ENCODE assay signal across 8 mouse cellular contexts in genomic region chr10:127188079-127188453, GRCm38 (mm10). TPM values are rescaled to one million over a fixed set of nuclear protein-coding genes. Genes with fewer than 3 reads are reported as not detected.
DNase-seq lines count a peak whose midpoint lies in the region; ATAC-seq lines count a peak whose summit lies in the region.

No protein-coding gene starts in this region.

- WGBS in kidney, embryonic 16.5 days, result 3% methylated on average over 16 of the region's 21 CpGs
- 1% methylated on average over 19 of the region's 21 CpGs for WGBS in embryonic facial prominence, embryonic 13.5 days
- 2% methylated on average over 14 of the region's 21 CpGs for WGBS in intestine, embryonic 16.5 days
- WGBS in neural tube, embryonic 14.5 days, result under 1% methylated on average over 16 of the region's 21 CpGs

- ATAC-seq in kidney, embryonic 16.5 days (ENCODE audit: low FRiP score, low TSS enrichment), result no peak
- ATAC-seq in embryonic facial prominence, embryonic 13.5 days (ENCODE audit: insufficient number of reproducible peaks, insufficient read depth, low FRiP score, low TSS enrichment, low read depth), result no peak
- 0 out of 2 replicates have a peak, but pooled peaks have one; percentile 0 for ATAC-seq in intestine, embryonic 16.5 days
- peak; percentile 4; the same call in 1 of the 2 replicates for ATAC-seq in neural tube, embryonic 14.5 days (ENCODE audit: low read depth)

- peak overlapping the region; percentile 80 for H3K9ac ChIP-seq in kidney, embryonic 16.5 days (replicated peaks; ENCODE audit: low read length)
- peak overlapping the region; percentile 86 for H3K9ac ChIP-seq in embryonic facial prominence, embryonic 13.5 days
- peak overlapping the region; percentile 75 for H3K9ac ChIP-seq in intestine, embryonic 16.5 days (ENCODE audit: low read depth, low read length)
- H3K9ac ChIP-seq in neural tube, embryonic 14.5 days (replicated peaks; ENCODE audit: low read depth, low read length), result peak overlapping the region; percentile 69

- H3K36me3 ChIP-seq in kidney, embryonic 16.5 days (ENCODE audit: insufficient read depth, low read length), result peaks cover 19% of the 10 kb centered on the region
- H3K36me3 ChIP-seq in embryonic facial prominence, embryonic 13.5 days, result peaks cover 58% of the 10 kb centered on the region
- peaks cover 10% of the 10 kb centered on the region; the same call in 1 of the 2 replicates for H3K36me3 ChIP-seq in intestine, embryonic 16.5 days (ENCODE audit: control insufficient read depth, insufficient read depth, low read length)
- peaks cover 11% of the 10 kb centered on the region; the same call in 1 of the 2 replicates for H3K36me3 ChIP-seq in neural tube, embryonic 14.5 days (ENCODE audit: control insufficient read depth, insufficient read depth, low read length)

- peak overlapping the region; percentile 93 for H3K27ac ChIP-seq in kidney, embryonic 16.5 days (ENCODE audit: low read length)
- H3K27ac ChIP-seq in embryonic facial prominence, embryonic 13.5 days, result peak overlapping the region; percentile 98
- peak overlapping the region; percentile 89 for H3K27ac ChIP-seq in intestine, embryonic 16.5 days (ENCODE audit: low read length)
- H3K27ac ChIP-seq in neural tube, embryonic 14.5 days (ENCODE audit: low read depth, low read length), result peak overlapping the region; percentile 60

- H3K4me2 ChIP-seq in kidney, embryonic 16.5 days (replicated peaks; ENCODE audit: low read depth, low read length), result peak overlapping the region; percentile 96
- peak overlapping the region; percentile 94 for H3K4me2 ChIP-seq in embryonic facial prominence, embryonic 13.5 days
- H3K4me2 ChIP-seq in intestine, embryonic 16.5 days (ENCODE audit: low read depth, low read length), result peak overlapping the region; percentile 72
- H3K4me2 ChIP-seq in neural tube, embryonic 14.5 days (ENCODE audit: low read depth, low read length), result peak overlapping the region; percentile 85

- no peaks in the 10 kb centered on the region for H3K9me3 ChIP-seq in kidney, embryonic 16.5 days (ENCODE audit: low read length)
- H3K9me3 ChIP-seq in embryonic facial prominence, embryonic 13.5 days, result no peaks in the 10 kb centered on the region
- H3K9me3 ChIP-seq in intestine, embryonic 16.5 days (ENCODE audit: control insufficient read depth, low read length), result 0 out of 2 replicates have a peak, but pooled peaks cover 4% of the 10 kb centered on the region
- H3K9me3 ChIP-seq in neural tube, embryonic 14.5 days (ENCODE audit: control insufficient read depth, low read length), result no peaks in the 10 kb centered on the region

- peaks cover 2% of the 10 kb centered on the region; the same call in 1 of the 2 replicates for H3K27me3 ChIP-seq in kidney, embryonic 16.5 days (ENCODE audit: insufficient read depth, low read length)
- no peaks in the 10 kb centered on the region for H3K27me3 ChIP-seq in embryonic facial prominence, embryonic 13.5 days
- H3K27me3 ChIP-seq in intestine, embryonic 16.5 days (replicated peaks; ENCODE audit: control insufficient read depth, insufficient read depth, low read length), result 0 out of 2 replicates have a peak, but pooled peaks cover 7% of the 10 kb centered on the region
- no peaks in the 10 kb centered on the region for H3K27me3 ChIP-seq in neural tube, embryonic 14.5 days (ENCODE audit: control insufficient read depth, insufficient read depth, low read length)

- H3K4me3 ChIP-seq in kidney, embryonic 16.5 days (ENCODE audit: low read length), result peak overlapping the region; percentile 69
- H3K4me3 ChIP-seq in embryonic facial prominence, embryonic 13.5 days, result peak overlapping the region; percentile 79
- peak overlapping the region; percentile 65 for H3K4me3 ChIP-seq in intestine, embryonic 16.5 days (ENCODE audit: low read length)
- peak overlapping the region; percentile 45 for H3K4me3 ChIP-seq in neural tube, embryonic 14.5 days (ENCODE audit: low read depth, low read length)

- DNase-seq in kidney, adult 18-20 months, result no peak
- DNase-seq in frontal cortex, adult 2 months (ENCODE audit: extremely low spot score in 1 of 2, low spot score in 1 of 2), result no peak
- DNase-seq in adrenal gland, adult 18-20 months (ENCODE audit: low spot score in 2 of 2), result no peak
- DNase-seq in urinary bladder, postnatal 36 days (ENCODE audit: low spot score in 2 of 2), result no peak

- peaks cover 40% of the 10 kb centered on the region for H3K4me1 ChIP-seq in kidney, embryonic 16.5 days (ENCODE audit: insufficient read depth, low read length)
- H3K4me1 ChIP-seq in embryonic facial prominence, embryonic 13.5 days, result peaks cover 60% of the 10 kb centered on the region
- peaks cover 32% of the 10 kb centered on the region for H3K4me1 ChIP-seq in intestine, embryonic 16.5 days (ENCODE audit: control insufficient read depth, insufficient read depth, low read length)
- H3K4me1 ChIP-seq in neural tube, embryonic 14.5 days (ENCODE audit: control insufficient read depth, insufficient read depth, low read length), result peaks cover 29% of the 10 kb centered on the region

RNA-seq across cellular contexts. Expression of gene Arhgef25, which starts 1.8 kb away (rescaled TPM):
- polyA plus RNA-seq in kidney, embryonic 16.5 days (2015; fragmentation: Nextera tagmentation; extraction: Ambion mirVana), result 47.8 and 53.8 TPM in 2 replicates
- polyA plus RNA-seq in embryonic facial prominence, embryonic 13.5 days (2015; fragmentation: Nextera tagmentation; extraction: Ambion mirVana), result 117 and 130 TPM in 2 replicates
- polyA plus RNA-seq in intestine, embryonic 16.5 days (2015; fragmentation: Nextera tagmentation; extraction: Ambion mirVana), result 44.7 and 46.3 TPM in 2 replicates
- 24.2 and 31.0 TPM in 2 replicates for polyA plus RNA-seq in neural tube, embryonic 14.5 days (2014; fragmentation: Nextera tagmentation; extraction: Ambion mirVana)
- polyA plus RNA-seq in frontal cortex, adult 2 months (2012; rRNA removed), result 184 and 198 TPM in 2 replicates
- 10 to 100 TPM; 18.8 to 20.3 TPM for total RNA-seq in adrenal gland, adult 18-20 months (2021)

RNA-seq across cellular contexts. Expression of gene Dtx3, which starts 7.5 kb away (rescaled TPM):
- polyA plus RNA-seq in kidney, embryonic 16.5 days (2015; fragmentation: Nextera tagmentation; extraction: Ambion mirVana), result 115 and 125 TPM in 2 replicates
- 161 and 165 TPM in 2 replicates for polyA plus RNA-seq in embryonic facial prominence, embryonic 13.5 days (2015; fragmentation: Nextera tagmentation; extraction: Ambion mirVana)
- 54.4 and 56.9 TPM in 2 replicates for polyA plus RNA-seq in intestine, embryonic 16.5 days (2015; fragmentation: Nextera tagmentation; extraction: Ambion mirVana)
- polyA plus RNA-seq in neural tube, embryonic 14.5 days (2014; fragmentation: Nextera tagmentation; extraction: Ambion mirVana), result 224 and 231 TPM in 2 replicates
- polyA plus RNA-seq in frontal cortex, adult 2 months (2012; rRNA removed), result 375 and 413 TPM in 2 replicates
- 10 to 100 TPM; 63.0 to 67.6 TPM for total RNA-seq in adrenal gland, adult 18-20 months (2021)

RNA-seq across cellular contexts. Expression of gene Slc26a10, which starts 7.6 kb away (rescaled TPM):
- 2.7 and 4.4 TPM in 2 replicates for polyA plus RNA-seq in kidney, embryonic 16.5 days (2015; fragmentation: Nextera tagmentation; extraction: Ambion mirVana)
- polyA plus RNA-seq in embryonic facial prominence, embryonic 13.5 days (2015; fragmentation: Nextera tagmentation; extraction: Ambion mirVana), result 1.3 and 2.0 TPM in 2 replicates
- polyA plus RNA-seq in intestine, embryonic 16.5 days (2015; fragmentation: Nextera tagmentation; extraction: Ambion mirVana), result 1.0 and 1.1 TPM in 2 replicates
- 0.80 and 1.3 TPM in 2 replicates for polyA plus RNA-seq in neural tube, embryonic 14.5 days (2014; fragmentation: Nextera tagmentation; extraction: Ambion mirVana)
- polyA plus RNA-seq in frontal cortex, adult 2 months (2012; rRNA removed), result 5.5 and 6.6 TPM in 2 replicates
- 1 to 10 TPM; 1.1 to 1.8 TPM for total RNA-seq in adrenal gland, adult 18-20 months (2021)

RNA-seq across cellular contexts. Expression of gene B4galnt1, which starts 23.0 kb away (rescaled TPM):
- polyA plus RNA-seq in kidney, embryonic 16.5 days (2015; fragmentation: Nextera tagmentation; extraction: Ambion mirVana), result 7.2 and 10.1 TPM in 2 replicates
- polyA plus RNA-seq in embryonic facial prominence, embryonic 13.5 days (2015; fragmentation: Nextera tagmentation; extraction: Ambion mirVana), result 8.9 and 9.0 TPM in 2 replicates
- polyA plus RNA-seq in intestine, embryonic 16.5 days (2015; fragmentation: Nextera tagmentation; extraction: Ambion mirVana), result 65.6 and 66.7 TPM in 2 replicates
- polyA plus RNA-seq in neural tube, embryonic 14.5 days (2014; fragmentation: Nextera tagmentation; extraction: Ambion mirVana), result 79.3 and 93.4 TPM in 2 replicates
- 112 and 132 TPM in 2 replicates for polyA plus RNA-seq in frontal cortex, adult 2 months (2012; rRNA removed)
- total RNA-seq in adrenal gland, adult 18-20 months (2021), result 1 to 10 TPM; 7.8 to 8.6 TPM

RNA-seq across cellular contexts. Expression of gene Pip4k2c, which starts 23.3 kb away (rescaled TPM):
- 50.9 and 52.2 TPM in 2 replicates for polyA plus RNA-seq in kidney, embryonic 16.5 days (2015; fragmentation: Nextera tagmentation; extraction: Ambion mirVana)
- polyA plus RNA-seq in embryonic facial prominence, embryonic 13.5 days (2015; fragmentation: Nextera tagmentation; extraction: Ambion mirVana), result 28.1 and 30.8 TPM in 2 replicates
- 40.3 and 44.5 TPM in 2 replicates for polyA plus RNA-seq in intestine, embryonic 16.5 days (2015; fragmentation: Nextera tagmentation; extraction: Ambion mirVana)
- 15.5 and 18.1 TPM in 2 replicates for polyA plus RNA-seq in neural tube, embryonic 14.5 days (2014; fragmentation: Nextera tagmentation; extraction: Ambion mirVana)
- polyA plus RNA-seq in frontal cortex, adult 2 months (2012; rRNA removed), result 97.3 and 97.4 TPM in 2 replicates
- total RNA-seq in adrenal gland, adult 18-20 months (2021), result 10 to 100 TPM; 41.5 to 44.7 TPM

Comparison
In these comparisons a context has a peak if more than half of its experiments do, and no peak if none do; other contexts are left out.
1. ATAC-seq: peak in intestine, embryonic 16.5 days (single experiment) and neural tube, embryonic 14.5 days (single experiment); none in kidney, embryonic 16.5 days (single experiment) and embryonic facial prominence, embryonic 13.5 days (single experiment).
2. Peak in every context shown above with its lines, with median percentiles within 50 percentile points of each other: H3K27ac ChIP-seq, H3K4me2 ChIP-seq, H3K4me3 ChIP-seq and H3K9ac ChIP-seq.